Mouse (Mus musculus): ENCODE measurements at regions not wholly inside any gene's neighbourhood (a gene's known extent, or its start where the extent isn't known, plus 50 kb on each side); places are given as distances from the start of the nearest gene placed in this dataset.

- TF ChIP-seq CTCF (IDR thresholded peaks at IDR 0.05; ENCODE audit: borderline replicate concordance, extremely low read depth, insufficient read depth, insufficient read length) = no peak
- TF ChIP-seq POLR2A (IDR thresholded peaks at IDR 0.05; ENCODE audit: borderline replicate concordance, extremely low read depth, insufficient read depth, insufficient read length, poor library complexity, severe bottlenecking) = no peak
- no peak for DNase-seq (ENCODE audit: low read depth)
These were observed 58.6 kb upstream of the Gm10295 start for GRCm38 (mm10) chr7:71409903-71410302.

DNA sequence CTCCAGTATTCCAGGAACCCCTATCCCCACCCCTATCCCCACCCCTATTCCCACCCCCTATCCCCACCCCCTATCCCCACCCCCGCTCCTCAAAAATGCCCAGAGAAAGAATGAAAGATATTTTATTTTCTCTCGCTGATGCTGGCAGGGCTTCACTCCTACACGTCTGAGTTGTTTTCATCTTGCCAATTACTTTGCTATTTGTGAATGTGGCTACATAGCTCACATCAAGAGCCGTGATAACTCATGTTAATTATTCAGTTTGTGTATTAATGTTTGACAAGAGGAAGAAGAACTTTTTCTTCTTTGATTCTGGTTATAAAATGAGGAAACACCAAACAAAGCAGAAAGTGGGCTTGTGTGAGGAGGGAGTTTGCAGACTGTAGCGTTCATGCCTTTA is 57.8 kb upstream of the Gm10295 start:
- DNase-seq (ENCODE audit: low read depth) = no peak
- no peak for TF ChIP-seq POLR2A (IDR thresholded peaks at IDR 0.05; ENCODE audit: borderline replicate concordance, extremely low read depth, insufficient read depth, insufficient read length, poor library complexity, severe bottlenecking)
- no peak for TF ChIP-seq CTCF (IDR thresholded peaks at IDR 0.05; ENCODE audit: borderline replicate concordance, extremely low read depth, insufficient read depth, insufficient read length)

- DNase-seq (ENCODE audit: low read depth) = no peak
- TF ChIP-seq POLR2A (IDR thresholded peaks at IDR 0.05; ENCODE audit: borderline replicate concordance, extremely low read depth, insufficient read depth, insufficient read length, poor library complexity, severe bottlenecking) (no peak), CTCF (IDR thresholded peaks at IDR 0.05; ENCODE audit: borderline replicate concordance, extremely low read depth, insufficient read depth, insufficient read length) (no peak)
These were observed 55.0 kb upstream of the Gm10295 start for GRCm38 (mm10) chr7:71406283-71406682.
